Mouse (Mus musculus) heart, embryonic 16.5 days (tissue): ENCODE measurements around the gene Samhd1. TPM values are rescaled to one million over a fixed set of nuclear protein-coding genes. Genes with fewer than 3 reads are reported as not detected.

ENCODE experiments used
- ATAC-seq: fragments of 200-750 bp; cut with Nextera tagmentation; replicated peaks from 2 replicates; pipeline ENCODE4 v1.8.0; 2017; ENCODE audit warnings: moderate number of reproducible peaks; ENCODE audit not compliant: insufficient read depth, low FRiP score; ENCODE audit errors: extremely low read depth
- H3K27ac ChIP-seq: fragments of 300-500 bp; sonication (generic); 2 replicates; pipeline ENCODE4 v1.5.1; 2014; ENCODE audit warnings: mild to moderate bottlenecking, low read length, control low read depth, moderate library complexity
- H3K27me3 ChIP-seq: fragments of 300-500 bp; sonication (generic); 2 replicates; pipeline ENCODE4 v1.6.1; 2014; ENCODE audit warnings: low read length, mixed read lengths; ENCODE audit not compliant: control insufficient read depth, insufficient read depth
- H3K36me3 ChIP-seq: fragments of 300-500 bp; sonication (generic); 2 replicates; pipeline ENCODE4 v1.6.1; 2014; ENCODE audit not compliant: control insufficient read depth, insufficient read depth
- H3K4me1 ChIP-seq: fragments of 300-500 bp; sonication (generic); 2 replicates; pipeline ENCODE4 v1.6.1; 2014; ENCODE audit warnings: low read length, mixed read lengths; ENCODE audit not compliant: control insufficient read depth, insufficient read depth
- H3K4me2 ChIP-seq: fragments of 300-500 bp; sonication (generic); 2 replicates; pipeline ENCODE4 v1.6.1; 2014; ENCODE audit warnings: low read depth, mild to moderate bottlenecking, control low read depth, low read length
- H3K4me3 ChIP-seq: fragments of 300-500 bp; sonication (generic); 2 replicates; pipeline ENCODE4 v1.5.1; 2014; ENCODE audit warnings: mild to moderate bottlenecking, control low read depth, low read length
- H3K9ac ChIP-seq: fragments of 300-500 bp; sonication (generic); 2 replicates; pipeline ENCODE4 v1.6.1; 2014; ENCODE audit warnings: low read length, control low read depth
- H3K9me3 ChIP-seq: fragments of 300-500 bp; sonication (generic); replicated peaks from 2 replicates; pipeline ENCODE4 v1.6.1; 2016; ENCODE audit warnings: low read length; ENCODE audit not compliant: control insufficient read depth
- WGBS: fragments of 180-500 bp; shearing (Covaris S2); extraction: QIAGEN DNeasy Blood & Tissue Kit; methylation state at CpG from one replicate; pipeline ENCODE4 v1.1.7; 2014; 5-methylcytosine and 5-hydroxymethylcytosine counted together
- polyA plus RNA-seq: library from polyadenylated mRNA; unstranded; fragments of >200 nt; fragmentation: Nextera tagmentation; extraction: Ambion mirVana; gene quantifications from 2 replicates; pipeline ENCODE4 v1.2.1, GENCODE M21; 2015

The Samhd1 gene
- 15.3 and 17.0 TPM in 2 replicates for polyA plus RNA-seq

DNA sequence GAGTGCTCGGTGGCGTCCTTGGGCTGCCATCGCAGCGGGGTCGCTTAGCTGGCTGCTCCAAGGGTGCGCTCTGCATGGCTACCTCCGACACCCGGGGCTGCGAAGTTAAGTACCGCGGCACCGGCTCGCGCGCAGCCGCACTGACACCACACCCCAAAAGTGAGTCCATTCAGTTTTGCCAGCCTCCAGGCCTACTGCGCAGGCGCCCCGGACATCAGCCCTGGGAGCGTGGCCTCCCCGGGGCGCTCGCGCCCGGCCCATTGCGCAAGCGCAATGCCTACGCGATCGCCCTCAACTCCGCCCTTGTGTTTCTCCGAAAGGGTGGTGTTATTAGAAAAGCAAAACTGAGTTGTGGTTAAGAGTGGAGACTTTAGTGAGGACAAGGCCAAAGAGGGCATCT, at the start of gene Samhd1:
Samhd1 (minus strand) TSS at position 252 of the 400 bp plus-strand sequence.
- Histone ChIP-seq H3K27ac (peak within 1 kb of the TSS; percentile 69), H3K4me3 (peak within 1 kb of the TSS; percentile 89), H3K9ac (peak within 1 kb of the TSS; percentile 84), H3K36me3 (no peaks in the 10 kb centered on the region), H3K4me2 (peak within 1 kb of the TSS; percentile 97), H3K4me1 (peaks cover 12% of the 10 kb centered on the region), H3K27me3 (no peaks in the 10 kb centered on the region), H3K9me3 (peaks cover 3% of the 10 kb centered on the region; the same call in 1 of the 2 replicates)
- peak; percentile 89 for ATAC-seq
- WGBS, result under 1% methylated on average over 32 of the region's 32 CpGs

DNA sequence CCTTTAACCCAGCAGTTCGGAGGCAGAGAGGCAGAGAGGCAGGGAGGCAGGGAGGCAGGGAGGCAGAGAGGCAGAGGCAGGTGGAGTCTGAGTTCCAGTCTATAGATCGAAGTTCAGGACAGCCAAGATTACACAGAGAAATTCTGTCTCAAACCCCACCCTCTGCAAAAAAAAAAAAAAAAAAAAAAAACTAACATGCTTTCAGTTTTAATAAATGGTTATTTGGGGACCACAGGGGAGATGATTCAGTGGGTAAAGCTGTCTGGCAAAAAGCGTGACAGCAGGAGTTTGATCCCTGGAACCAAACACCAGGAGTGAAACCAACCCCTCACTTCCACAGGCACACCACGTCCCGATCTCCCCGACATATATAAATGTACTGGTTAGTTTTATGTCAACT, 43.1 kb upstream of the Samhd1 start:
- H3K4me1 ChIP-seq, result no peaks in the 10 kb centered on the region
- H3K36me3 ChIP-seq, result peaks cover 16% of the 10 kb centered on the region
- no peaks in the 10 kb centered on the region for H3K9me3 ChIP-seq
- H3K4me2 ChIP-seq, result no peak overlapping the region
- H3K9ac ChIP-seq, result no peak overlapping the region
- ATAC-seq, result no peak
- no peaks in the 10 kb centered on the region for H3K27me3 ChIP-seq
- 87% methylated on average over 6 of the region's 6 CpGs for WGBS
- no peak overlapping the region for H3K27ac ChIP-seq
- no peak overlapping the region for H3K4me3 ChIP-seq

DNA sequence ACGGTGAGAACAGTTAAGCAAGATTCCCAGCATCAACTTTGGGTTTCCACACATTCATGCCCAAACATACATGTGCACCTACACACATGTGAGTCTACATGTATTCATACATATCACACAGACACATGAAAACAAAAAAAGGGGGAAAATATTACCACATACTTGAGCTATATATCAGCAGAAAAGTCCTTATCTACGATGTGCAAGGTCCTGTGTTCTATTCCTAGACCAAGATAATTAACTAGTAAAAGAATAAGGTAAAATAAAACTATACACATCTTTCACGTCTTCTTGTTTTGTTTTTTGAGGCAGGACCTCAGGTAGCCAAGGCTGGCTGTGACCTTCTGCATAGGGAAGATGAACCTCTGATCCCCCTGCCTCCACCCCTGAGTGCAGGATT, 41.2 kb upstream of the Samhd1 start:
- no peak overlapping the region for H3K4me2 ChIP-seq
- H3K9me3 ChIP-seq, result no peaks in the 10 kb centered on the region
- no peak overlapping the region for H3K4me3 ChIP-seq
- ATAC-seq, result no peak
- no peak overlapping the region for H3K27ac ChIP-seq
- H3K27me3 ChIP-seq, result no peaks in the 10 kb centered on the region
- WGBS, result 89% methylated on average over 3 of the region's 3 CpGs
- H3K4me1 ChIP-seq, result no peaks in the 10 kb centered on the region
- peaks cover 16% of the 10 kb centered on the region for H3K36me3 ChIP-seq
- no peak overlapping the region for H3K9ac ChIP-seq

DNA sequence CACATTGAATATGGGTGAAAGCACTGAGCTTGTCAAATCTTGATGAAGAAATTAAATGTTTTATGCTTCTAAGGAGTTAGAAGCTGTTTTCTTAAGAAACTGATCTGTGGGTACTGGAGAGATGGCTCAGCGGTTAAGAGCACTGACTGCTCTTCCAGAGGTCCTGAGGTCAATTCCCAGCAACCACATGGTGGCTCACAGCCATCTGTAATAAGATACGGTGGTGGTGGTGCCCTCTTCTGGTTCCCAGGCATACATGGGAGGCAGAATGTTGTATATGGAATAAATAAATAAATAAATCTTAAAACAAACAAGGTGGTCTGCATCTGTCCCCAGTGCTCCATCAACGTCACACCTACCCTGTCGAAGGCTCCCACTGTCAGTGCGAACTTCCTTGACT, 39.4 kb upstream of the Samhd1 start:
- no peaks in the 10 kb centered on the region for H3K9me3 ChIP-seq

DNA sequence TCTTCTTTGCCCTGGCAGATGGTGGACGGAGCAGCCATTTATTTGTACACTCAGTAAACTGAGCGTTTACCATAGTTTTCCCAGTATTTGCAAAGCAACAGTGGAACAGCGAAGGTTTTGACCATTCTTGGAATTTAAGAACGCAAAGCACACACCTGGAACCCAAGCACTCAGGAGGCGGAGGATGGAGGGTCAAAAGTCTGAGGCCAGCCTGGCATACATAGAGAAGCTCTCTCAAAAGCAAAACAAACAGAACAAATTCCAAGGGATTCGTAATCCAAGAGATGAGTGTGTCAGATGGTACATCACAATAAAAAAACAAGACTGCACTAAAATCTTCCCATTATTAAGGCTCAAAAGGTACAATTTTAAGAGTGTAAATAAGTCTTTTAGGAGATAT, 38.5 kb upstream of the Samhd1 start:
- Histone ChIP-seq H3K27me3 (no peaks in the 10 kb centered on the region), H3K27ac (no peak overlapping the region), H3K36me3 (peaks cover 20% of the 10 kb centered on the region), H3K4me3 (no peak overlapping the region), H3K9me3 (no peaks in the 10 kb centered on the region), H3K4me2 (no peak overlapping the region), H3K4me1 (no peaks in the 10 kb centered on the region; the same call in 1 of the 2 replicates), H3K9ac (no peak overlapping the region)
- ATAC-seq, result no peak
- 88% methylated on average over 6 of the region's 6 CpGs for WGBS

More for the DNA sequence above, 39.4 kb upstream of the Samhd1 start:
- ATAC-seq, result no peak
- no peak overlapping the region for H3K9ac ChIP-seq
- H3K4me3 ChIP-seq, result no peak overlapping the region
- H3K27me3 ChIP-seq, result no peaks in the 10 kb centered on the region
- H3K27ac ChIP-seq, result no peak overlapping the region
- H3K4me2 ChIP-seq, result no peak overlapping the region
- WGBS, result 69% methylated on average over 5 of the region's 5 CpGs
- peaks cover 18% of the 10 kb centered on the region for H3K36me3 ChIP-seq
- H3K4me1 ChIP-seq, result no peaks in the 10 kb centered on the region; the same call in 1 of the 2 replicates

DNA sequence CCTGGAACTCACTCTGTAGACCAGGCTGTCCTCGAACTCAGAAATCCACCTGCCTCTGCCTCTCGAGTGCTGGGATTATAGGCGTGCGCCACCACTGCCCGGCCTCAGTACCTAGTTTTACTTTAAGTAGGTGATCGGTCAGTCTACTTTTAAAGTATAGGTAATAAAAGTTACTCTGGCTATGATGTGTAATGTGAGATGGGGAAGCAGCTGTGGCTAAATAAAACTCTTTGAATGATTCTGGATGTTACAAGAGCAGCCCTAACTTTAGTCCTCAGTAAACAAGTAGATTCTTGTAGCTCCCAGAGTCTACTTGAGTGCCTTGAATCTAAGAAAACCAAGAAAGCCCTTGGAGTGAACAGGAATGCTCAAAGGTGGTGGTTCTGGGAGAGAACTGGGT, 37.9 kb upstream of the Samhd1 start:
- Histone ChIP-seq H3K4me2 (no peak overlapping the region), H3K4me3 (no peak overlapping the region), H3K36me3 (peaks cover 22% of the 10 kb centered on the region), H3K9me3 (no peaks in the 10 kb centered on the region), H3K4me1 (no peaks in the 10 kb centered on the region; the same call in 1 of the 2 replicates), H3K27me3 (no peaks in the 10 kb centered on the region), H3K27ac (no peak overlapping the region), H3K9ac (no peak overlapping the region)
- ATAC-seq, result no peak
- WGBS, result 97% methylated on average over 6 of the region's 6 CpGs

DNA sequence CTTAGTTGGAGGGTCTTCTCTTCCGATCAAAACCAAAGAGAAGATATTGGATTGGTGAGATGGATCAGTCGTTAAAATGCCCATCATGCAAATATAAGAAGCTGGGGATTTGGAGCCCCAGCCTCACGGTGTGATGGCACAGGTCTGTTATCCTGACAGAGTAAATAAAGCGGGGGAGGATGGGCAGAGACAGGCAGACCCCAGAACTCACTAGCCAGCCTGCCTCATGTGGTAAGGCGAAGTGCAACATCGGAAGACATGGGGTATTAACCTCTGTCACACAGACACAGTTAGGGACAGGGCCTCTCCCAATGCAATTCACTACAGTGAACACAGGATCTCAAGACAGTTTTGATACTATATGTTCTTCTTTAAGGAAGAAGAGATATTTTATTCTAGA, 35.6 kb upstream of the Samhd1 start:
- Histone ChIP-seq H3K9me3 (no peaks in the 10 kb centered on the region), H3K4me2 (no peak overlapping the region), H3K27me3 (no peaks in the 10 kb centered on the region), H3K36me3 (peaks cover 32% of the 10 kb centered on the region), H3K4me1 (no peaks in the 10 kb centered on the region; the same call in 1 of the 2 replicates), H3K9ac (no peak overlapping the region), H3K27ac (no peak overlapping the region), H3K4me3 (no peak overlapping the region)
- no peak for ATAC-seq
- WGBS, result 61% methylated on average over 6 of the region's 6 CpGs

DNA sequence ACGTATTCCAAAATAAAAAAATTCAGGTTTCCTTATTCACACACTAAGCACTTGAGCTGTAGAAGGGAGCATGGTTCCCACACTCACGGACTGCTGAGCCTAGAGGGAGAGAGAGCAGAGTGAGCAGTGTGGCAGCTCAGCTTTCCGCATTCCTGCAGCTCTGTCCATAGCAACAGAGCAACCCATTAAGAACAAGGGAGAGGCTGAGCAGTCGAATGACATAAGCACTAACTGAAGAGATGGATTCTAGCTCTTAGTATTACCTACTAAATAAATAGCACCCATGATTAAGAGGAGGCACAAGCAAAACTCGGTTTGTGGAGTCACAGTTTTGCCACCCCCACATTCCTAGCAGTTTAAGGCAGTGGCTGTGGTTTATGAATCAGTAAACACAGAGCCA, 35.1 kb upstream of the Samhd1 start:
- no peak overlapping the region for H3K4me3 ChIP-seq
- H3K9me3 ChIP-seq, result no peaks in the 10 kb centered on the region
- no peak overlapping the region for H3K4me2 ChIP-seq
- no peaks in the 10 kb centered on the region for H3K27me3 ChIP-seq
- WGBS, result 35% methylated on average over 5 of the region's 5 CpGs
- no peak overlapping the region for H3K9ac ChIP-seq
- no peak overlapping the region for H3K27ac ChIP-seq
- 0 out of 2 replicates have a peak, but pooled peaks have one; percentile 60 for ATAC-seq
- no peaks in the 10 kb centered on the region; the same call in 1 of the 2 replicates for H3K4me1 ChIP-seq
- peaks cover 32% of the 10 kb centered on the region for H3K36me3 ChIP-seq

DNA sequence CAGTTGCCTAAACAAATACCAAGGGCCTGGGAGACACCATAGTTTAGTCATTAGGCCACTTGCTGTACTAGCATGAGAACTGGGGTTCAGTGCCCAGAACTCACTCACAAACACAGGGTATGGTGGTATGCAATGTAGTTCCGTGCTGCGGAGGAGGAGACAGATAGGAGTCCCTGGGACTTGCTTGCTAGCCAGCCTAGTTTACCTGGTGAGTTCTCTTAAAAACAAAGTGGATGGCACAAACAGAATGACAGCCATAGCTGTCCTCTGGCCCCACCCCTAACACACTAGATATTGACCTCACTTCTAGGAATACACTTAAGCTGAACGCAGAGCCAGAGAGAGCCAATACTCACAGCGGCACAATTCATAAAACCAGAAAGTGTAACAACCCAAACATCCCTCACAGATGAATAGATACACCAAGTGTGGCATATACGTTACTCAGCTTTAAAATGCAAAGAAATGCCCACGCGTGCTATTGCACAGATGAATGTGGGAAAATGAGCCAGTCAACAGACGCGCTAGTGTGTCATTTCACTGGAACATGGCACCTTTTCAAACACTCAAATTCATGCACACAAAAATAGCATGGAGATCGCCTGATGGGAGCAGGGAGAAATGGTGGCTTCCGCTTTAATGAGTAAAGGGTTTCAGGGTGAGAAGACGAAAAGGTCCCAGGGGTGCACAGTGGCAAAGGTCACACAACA, 31.5 kb upstream of the Samhd1 start:
- no peak overlapping the region for H3K27ac ChIP-seq
- H3K4me1 ChIP-seq, result no peaks in the 10 kb centered on the region; the same call in 1 of the 2 replicates
- no peaks in the 10 kb centered on the region for H3K9me3 ChIP-seq
- ATAC-seq, result no peak
- no peak overlapping the region for H3K4me3 ChIP-seq
- 93% methylated on average over 12 of the region's 12 CpGs for WGBS
- no peaks in the 10 kb centered on the region for H3K27me3 ChIP-seq
- no peak overlapping the region for H3K9ac ChIP-seq
- no peak overlapping the region for H3K4me2 ChIP-seq
- peaks cover 37% of the 10 kb centered on the region for H3K36me3 ChIP-seq
